Mouse (Mus musculus): ENCODE measurements around the gene Asb17.
"Not testable (repeated sequence)": the region's sequence is repeated elsewhere in the genome, so short reads cannot be mapped to it uniquely, and the experiment has no call there.

Asb17 gene

GRCm38 (mm10) chr3:153832654-153832945 is 11.4 kb upstream of the Asb17 start:
- DNase-seq: no peak

GRCm38 (mm10) chr3:153834071-153834470 is 9.9 kb upstream of the Asb17 start:
- DNase-seq: no peak

GRCm38 (mm10) chr3:153835455-153836086 is 8.4 kb upstream of the Asb17 start:
- DNase-seq: peak; percentile 85

- DNase-seq: no peak
Observed at GRCm38 (mm10) chr3:153836316-153836715, 7.7 kb upstream of the Asb17 start.

GRCm38 (mm10) chr3:153837593-153837992 is 6.4 kb upstream of the Asb17 start:
- DNase-seq: no peak

GRCm38 (mm10) chr3:153844757-153845156 is 748 bp downstream of the Asb17 start:
- no peak for DNase-seq

GRCm38 (mm10) chr3:153845500-153845899 is 1.5 kb downstream of the Asb17 start:
- no peak for DNase-seq

- no peak for DNase-seq
Observed at GRCm38 (mm10) chr3:153846109-153846508, 2.1 kb downstream of the Asb17 start.

GRCm38 (mm10) chr3:153847207-153847733 is 3.3 kb downstream of the Asb17 start:
- no peak for DNase-seq

GRCm38 (mm10) chr3:153849368-153850015 is 5.5 kb downstream of the Asb17 start:
- peak; percentile 18 for DNase-seq

- no peak for DNase-seq
Observed at GRCm38 (mm10) chr3:153850759-153851158, 6.8 kb downstream of the Asb17 start.

- no peak for DNase-seq
Observed at GRCm38 (mm10) chr3:153852266-153852665, 8.3 kb downstream of the Asb17 start.

- no peak for DNase-seq
Observed at GRCm38 (mm10) chr3:153858350-153859001, 14.5 kb downstream of the Asb17 start.

GRCm38 (mm10) chr3:153860392-153860791 is 16.4 kb downstream of the Asb17 start:
- DNase-seq: not testable (repeated sequence)

- DNase-seq: no peak
Observed at GRCm38 (mm10) chr3:153863816-153864215, 19.8 kb downstream of the Asb17 start.

GRCm38 (mm10) chr3:153864636-153865429 is 20.8 kb downstream of the Asb17 start:
- DNase-seq: no peak

GRCm38 (mm10) chr3:153867149-153868136 is 23.4 kb downstream of the Asb17 start:
- no peak for DNase-seq

GRCm38 (mm10) chr3:153871396-153871795 is 27.4 kb downstream of the Asb17 start:
- DNase-seq: no peak

- no peak for DNase-seq
Observed at GRCm38 (mm10) chr3:153886296-153886695, 42.3 kb downstream of the Asb17 start.

GRCm38 (mm10) chr3:153888141-153888540 is 44.1 kb downstream of the Asb17 start:
- no peak for DNase-seq

GRCm38 (mm10) chr3:153889188-153889781 is 45.3 kb downstream of the Asb17 start:
- DNase-seq: no peak

- no peak for DNase-seq
Observed at GRCm38 (mm10) chr3:153895454-153895853, 51.4 kb downstream of the Asb17 start.
